Mouse (Mus musculus) urinary bladder, postnatal 4 days (tissue): ENCODE measurements around the gene Marcksl1.

Experiments
- DNase-seq, 2 experiments: peaks; one replicate each; pipeline ENCODE4 v3.0.0; 2021 to 2022; ENCODE audit warnings: low spot score in 2 of 2

The Marcksl1 gene

GRCm38 (mm10) chr4:129513086-129513767 is at the start of gene Marcksl1:
Gene Marcksl1, plus strand, starts transcription at chr4:129513581.
- peak; percentile 90 for DNase-seq

GRCm38 (mm10) chr4:129464286-129464815 is 49.0 kb upstream of the Marcksl1 start:
- DNase-seq, result no peak

GRCm38 (mm10) chr4:129476047-129476446 is 37.3 kb upstream of the Marcksl1 start:
- no peak for DNase-seq

GRCm38 (mm10) chr4:129479863-129480262 is 33.5 kb upstream of the Marcksl1 start:
- DNase-seq, result no peak

GRCm38 (mm10) chr4:129481090-129481489 is 32.3 kb upstream of the Marcksl1 start:
- DNase-seq, result no peak

GRCm38 (mm10) chr4:129490972-129491880 is 22.2 kb upstream of the Marcksl1 start, which contains the start of the genes Tssk3 and Fam229a:
Gene Tssk3, minus strand, starts transcription at chr4:129491022.
Gene Fam229a, plus strand, starts transcription at chr4:129491190.
- peak in 1 of 2 experiments; percentile 50 for DNase-seq

GRCm38 (mm10) chr4:129494681-129495080 is 18.7 kb upstream of the Marcksl1 start:
- no peak for DNase-seq

GRCm38 (mm10) chr4:129495672-129496562 is 17.5 kb upstream of the Marcksl1 start:
- DNase-seq, result no peak

- no peak for DNase-seq
Measured at GRCm38 (mm10) chr4:129496631-129497030, 16.8 kb upstream of the Marcksl1 start.

- no peak for DNase-seq
Measured at GRCm38 (mm10) chr4:129498941-129499340, 14.4 kb upstream of the Marcksl1 start.

- no peak for DNase-seq
Measured at GRCm38 (mm10) chr4:129500017-129500416, 13.4 kb upstream of the Marcksl1 start.

GRCm38 (mm10) chr4:129500607-129501566 is 12.5 kb upstream of the Marcksl1 start:
- peak; percentile 88 to 93 for DNase-seq

- no peak for DNase-seq
Measured at GRCm38 (mm10) chr4:129502327-129502888, 11.0 kb upstream of the Marcksl1 start.

GRCm38 (mm10) chr4:129502901-129503444 is 10.4 kb upstream of the Marcksl1 start:
- no peak for DNase-seq

- no peak for DNase-seq
Measured at GRCm38 (mm10) chr4:129505511-129505910, 7.9 kb upstream of the Marcksl1 start.

GRCm38 (mm10) chr4:129507434-129508236 is 5.7 kb upstream of the Marcksl1 start:
- no peak for DNase-seq

- DNase-seq, result no peak
Measured at GRCm38 (mm10) chr4:129508237-129508515, 5.2 kb upstream of the Marcksl1 start.

GRCm38 (mm10) chr4:129508834-129509600 is 4.4 kb upstream of the Marcksl1 start:
- no peak for DNase-seq
